Mouse (Mus musculus) kidney, adult 2 months (tissue): Measurements from ENCODE around the gene Vmn2r83. TPM values are rescaled to one million over a fixed set of nuclear protein-coding genes. Genes with fewer than 3 reads are reported as not detected.

Experiments used
- DNase-seq: peaks from one replicate; pipeline ENCODE4 v3.0.0; 2021
- H3K27ac ChIP-seq: fragments of 200-500 bp; 2 replicates; pipeline ENCODE4 v1.5.1; 2012; ENCODE audit warnings: low read depth, low read length, control low read depth, inconsistent platforms; ENCODE audit not compliant: insufficient read depth
- H3K27me3 ChIP-seq: fragments of 200-500 bp; replicated peaks from 2 replicates; pipeline ENCODE4 v1.6.1; 2012; ENCODE audit warnings: mild to moderate bottlenecking, moderate library complexity, low read length, inconsistent platforms; ENCODE audit not compliant: control insufficient read depth, insufficient read depth
- H3K36me3 ChIP-seq: fragments of 200-500 bp; 2 replicates; pipeline ENCODE4 v1.6.1; 2012; ENCODE audit warnings: mild to moderate bottlenecking, moderate library complexity, low read length, inconsistent platforms; ENCODE audit not compliant: control insufficient read depth, insufficient read depth
- H3K4me1 ChIP-seq: fragments of 200-500 bp; 2 replicates; pipeline ENCODE4 v1.6.1; 2011; ENCODE audit warnings: low read length; ENCODE audit not compliant: control insufficient read depth, insufficient read depth
- H3K4me3 ChIP-seq: fragments of 200-500 bp; 2 replicates; pipeline ENCODE4 v1.5.1; 2011; ENCODE audit warnings: mild to moderate bottlenecking, low read depth, low read length, control low read depth; ENCODE audit not compliant: insufficient read depth
- CTCF ChIP-seq: fragments of 200-500 bp; conservative IDR thresholded peaks from 2 replicates; pipeline ENCODE4 v1.5.1; 2011; ENCODE audit warnings: low read depth, mild to moderate bottlenecking, control low read depth, low read length, moderate library complexity, mixed read lengths; ENCODE audit not compliant: insufficient read depth, insufficient read length
- POLR2A ChIP-seq: fragments of 200-500 bp; IDR thresholded peaks from one replicate; pipeline ENCODE4 v1.6.1; 2011; ENCODE audit warnings: low read depth, low read length, control low read depth
- WGBS: fragments of 180-500 bp; shearing (Covaris S2); methylation state at CpG from one replicate; pipeline ENCODE4 v1.1.7; 2018; 5-methylcytosine and 5-hydroxymethylcytosine counted together
- polyA plus RNA-seq: library from polyadenylated mRNA; depleted of rRNA; stranded (reverse); fragments of >200 nt; gene quantifications from 2 replicates; pipeline ENCODE4 v1.2.3, GENCODE M21; 2012

The Vmn2r83 gene
- polyA plus RNA-seq, 1 experiment: not detected

DNA sequence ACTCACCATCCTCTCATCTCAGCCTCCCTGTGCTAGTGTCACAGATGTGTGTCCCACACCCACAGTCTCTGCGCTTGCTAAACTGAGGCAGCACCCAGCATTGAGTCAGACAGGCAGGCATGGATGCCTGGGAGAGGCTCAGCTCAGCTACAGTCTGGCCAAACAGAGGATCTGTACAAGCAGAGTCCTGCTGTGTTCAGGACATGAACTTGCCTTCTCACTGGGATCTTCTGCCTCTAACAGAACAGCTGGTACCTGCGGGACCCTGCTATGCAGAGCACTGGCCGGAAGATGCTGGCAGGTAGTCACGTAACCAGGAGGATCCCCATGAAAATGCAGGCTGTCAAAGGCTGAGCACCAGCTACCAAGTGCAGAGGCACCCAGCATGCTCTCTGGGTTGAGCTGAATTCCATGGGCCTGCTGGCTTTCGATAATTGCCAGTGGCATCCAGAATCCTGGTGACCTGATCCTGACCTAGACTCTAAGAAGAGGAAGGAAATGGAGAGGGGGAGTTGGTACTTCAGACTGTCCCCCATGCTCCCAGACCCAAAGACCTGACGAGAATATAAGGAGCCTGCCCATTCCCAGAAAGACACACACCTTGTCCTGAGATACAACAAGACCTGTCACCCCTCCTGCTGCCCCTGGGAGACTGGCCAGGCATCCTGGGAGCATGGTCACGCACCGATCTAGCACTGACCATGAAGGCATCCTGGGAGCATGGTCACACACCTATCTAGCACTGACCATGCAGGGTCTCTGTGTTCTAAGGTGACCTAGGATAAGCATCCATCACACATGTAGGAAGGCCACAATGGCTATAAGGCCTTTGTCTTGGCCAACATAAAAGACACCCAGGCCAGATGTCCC is 57.2 kb downstream of the Vmn2r83 start:
- DNase-seq: no peak
- Histone ChIP-seq H3K27me3 (no peaks in the 10 kb centered on the region), H3K4me3 (no peak overlapping the region), H3K36me3 (no peaks in the 10 kb centered on the region; the same call in 1 of the 2 replicates), H3K27ac (no peak overlapping the region), H3K4me1 (no peaks in the 10 kb centered on the region)
- WGBS: 93% methylated on average over 8 of the region's 8 CpGs
- no peak for TF ChIP-seq CTCF
- TF ChIP-seq POLR2A: no peak

DNA sequence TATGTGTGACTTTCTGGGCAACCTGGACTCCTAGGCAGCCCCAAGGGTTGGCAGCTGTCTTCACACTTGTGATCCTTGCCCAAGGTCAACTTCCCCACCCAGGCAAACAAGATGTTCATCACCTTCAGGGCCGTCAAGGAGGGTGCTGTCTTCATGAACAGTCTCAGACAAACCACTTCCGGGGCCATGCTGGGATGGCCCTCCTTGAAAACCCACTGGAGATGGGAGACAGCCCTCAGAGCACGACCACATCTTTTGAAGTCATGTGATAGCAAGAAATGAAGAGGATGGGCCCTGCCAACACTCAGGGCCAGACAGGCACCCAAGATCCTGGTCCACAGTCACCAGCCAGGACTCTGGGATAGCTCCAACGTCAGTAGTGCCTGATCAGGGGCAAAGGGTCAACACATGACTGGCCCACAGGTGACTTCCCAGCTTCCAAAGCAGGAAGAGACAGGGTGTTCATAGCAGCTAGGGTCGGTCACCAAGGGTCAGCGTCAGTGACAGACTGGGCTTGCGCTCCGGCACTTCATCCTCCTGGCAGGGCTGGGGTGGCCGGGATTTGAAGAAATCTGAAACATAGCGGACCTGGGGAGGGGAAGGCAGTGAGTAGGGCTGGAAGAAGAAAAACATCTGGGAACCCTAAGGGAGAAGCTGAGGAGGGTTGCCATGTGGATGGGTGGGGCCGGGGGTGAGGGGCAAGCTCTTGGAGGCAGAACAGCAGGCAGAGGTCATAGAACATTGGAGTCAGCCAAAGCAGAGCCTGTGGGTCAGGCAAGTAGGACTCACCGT is 58.3 kb downstream of the Vmn2r83 start:
- TF ChIP-seq CTCF (no peak), POLR2A (no peak)
- no peak overlapping the region for H3K27ac ChIP-seq
- no peaks in the 10 kb centered on the region for H3K27me3 ChIP-seq
- no peaks in the 10 kb centered on the region; the same call in 1 of the 2 replicates for H3K36me3 ChIP-seq
- 0 out of 2 replicates have a peak, but pooled peaks cover 3% of the 10 kb centered on the region for H3K4me1 ChIP-seq
- WGBS: 85% methylated on average over 12 of the region's 12 CpGs
- no peak overlapping the region for H3K4me3 ChIP-seq
- DNase-seq: no peak

DNA sequence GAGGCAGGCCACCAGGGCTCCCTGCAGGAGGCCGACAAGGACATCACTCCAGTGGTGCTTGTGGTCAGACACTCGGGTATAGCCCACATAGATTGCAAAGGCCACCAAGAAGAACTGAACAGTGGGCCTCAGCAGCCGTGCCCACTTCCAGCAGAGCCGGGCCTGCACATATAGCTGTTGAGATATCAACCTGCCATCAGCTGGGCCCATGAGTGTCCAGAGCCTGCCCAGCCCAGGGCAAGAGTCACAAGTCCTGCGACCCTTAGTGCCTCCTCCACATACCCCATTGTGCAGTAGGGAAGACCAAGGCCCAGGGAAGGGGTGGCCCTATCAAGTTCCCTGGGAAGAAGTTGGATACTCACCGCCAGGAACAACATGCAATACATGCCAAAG is 58.9 kb downstream of the Vmn2r83 start:
- 0 out of 2 replicates have a peak, but pooled peaks cover 3% of the 10 kb centered on the region for H3K4me1 ChIP-seq
- WGBS: 82% methylated on average over 6 of the region's 6 CpGs

DNA sequence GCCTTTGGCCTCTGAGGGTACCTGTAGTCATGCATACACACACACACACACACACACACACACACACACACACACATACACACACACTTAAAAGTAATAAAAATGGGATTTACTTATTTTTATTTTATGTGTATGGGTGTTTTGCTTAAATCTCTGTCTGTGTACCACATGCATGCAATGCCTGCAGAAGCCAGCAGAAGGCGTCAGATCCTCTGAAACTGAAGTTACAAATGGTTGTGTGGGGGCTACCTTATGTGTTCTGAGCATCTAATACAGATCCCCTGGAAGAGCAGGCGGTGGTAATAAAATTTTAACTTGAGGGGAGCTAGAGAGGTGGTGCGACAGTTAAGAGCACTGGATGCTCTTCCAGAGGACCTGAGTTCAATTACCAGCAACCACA is 59.5 kb downstream of the Vmn2r83 start:
- TF ChIP-seq POLR2A: no peak
- 0 out of 2 replicates have a peak, but pooled peaks have one; percentile 18 for TF ChIP-seq CTCF
- H3K27me3 ChIP-seq: no peaks in the 10 kb centered on the region
- H3K4me1 ChIP-seq: 0 out of 2 replicates have a peak, but pooled peaks cover 3% of the 10 kb centered on the region
- no peaks in the 10 kb centered on the region; the same call in 1 of the 2 replicates for H3K36me3 ChIP-seq
- WGBS: 90% methylated on average over 3 of the region's 3 CpGs
- H3K4me3 ChIP-seq: no peak overlapping the region
- DNase-seq: no peak
- no peak overlapping the region for H3K27ac ChIP-seq

More for the DNA sequence above, 58.9 kb downstream of the Vmn2r83 start:
- Histone ChIP-seq H3K4me3 (no peak overlapping the region), H3K36me3 (no peaks in the 10 kb centered on the region; the same call in 1 of the 2 replicates), H3K27me3 (no peaks in the 10 kb centered on the region), H3K27ac (no peak overlapping the region)
- TF ChIP-seq POLR2A (no peak), CTCF (no peak)
- no peak for DNase-seq

DNA sequence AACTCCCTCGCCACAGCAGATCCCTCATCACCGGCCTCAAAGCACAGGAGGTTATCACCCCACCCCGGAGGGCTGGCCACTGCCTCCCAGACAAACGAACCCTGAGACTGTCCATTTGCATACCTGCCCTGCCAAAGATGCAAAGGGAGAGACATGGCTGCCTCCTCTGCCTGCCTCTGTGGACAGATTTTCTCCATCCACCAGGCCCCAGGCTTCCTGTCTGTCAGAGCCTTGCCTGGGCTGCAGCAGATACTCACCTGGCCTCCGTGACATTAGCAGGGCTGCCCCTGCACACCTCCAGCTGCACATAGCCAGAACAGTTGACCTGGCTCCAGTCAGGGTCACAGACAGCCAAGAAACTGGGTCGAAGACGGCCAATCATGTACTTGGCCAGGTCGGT is 61.7 kb downstream of the Vmn2r83 start:
- TF ChIP-seq CTCF (no peak), POLR2A (no peak)
- Histone ChIP-seq H3K27ac (no peak overlapping the region), H3K4me1 (0 out of 2 replicates have a peak, but pooled peaks cover 3% of the 10 kb centered on the region), H3K4me3 (no peak overlapping the region), H3K27me3 (no peaks in the 10 kb centered on the region), H3K36me3 (no peaks in the 10 kb centered on the region)
- DNase-seq: no peak
- 70% methylated on average over 8 of the region's 8 CpGs for WGBS

DNA sequence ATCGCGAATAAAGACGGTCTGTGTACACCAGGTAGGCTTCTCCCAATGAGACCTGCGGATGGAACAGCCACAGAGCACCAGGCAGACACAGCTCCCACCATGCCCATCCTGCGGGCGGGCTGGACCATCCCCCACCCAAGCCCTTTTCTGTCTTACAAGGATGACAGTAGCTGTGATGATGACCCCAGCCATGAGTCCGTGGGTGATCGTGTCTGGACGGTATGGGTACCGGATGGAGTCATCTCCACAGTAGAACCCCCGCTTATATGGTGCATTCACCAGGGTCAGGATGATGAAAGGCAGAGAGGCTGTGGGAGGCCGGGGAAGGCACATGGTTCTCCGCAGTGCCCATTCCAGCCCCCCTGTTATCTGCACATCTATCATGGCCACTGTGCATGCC is 62.2 kb downstream of the Vmn2r83 start:
- H3K4me3 ChIP-seq: no peak overlapping the region
- H3K4me1 ChIP-seq: 0 out of 2 replicates have a peak, but pooled peaks cover 3% of the 10 kb centered on the region
- H3K36me3 ChIP-seq: no peaks in the 10 kb centered on the region
- H3K27me3 ChIP-seq: no peaks in the 10 kb centered on the region
- whole genome bisulfite sequencing: 98% methylated on average over 13 of the region's 13 CpGs
- no peak for TF ChIP-seq POLR2A
- TF ChIP-seq CTCF: no peak
- no peak overlapping the region for H3K27ac ChIP-seq
- no peak for DNase-seq

DNA sequence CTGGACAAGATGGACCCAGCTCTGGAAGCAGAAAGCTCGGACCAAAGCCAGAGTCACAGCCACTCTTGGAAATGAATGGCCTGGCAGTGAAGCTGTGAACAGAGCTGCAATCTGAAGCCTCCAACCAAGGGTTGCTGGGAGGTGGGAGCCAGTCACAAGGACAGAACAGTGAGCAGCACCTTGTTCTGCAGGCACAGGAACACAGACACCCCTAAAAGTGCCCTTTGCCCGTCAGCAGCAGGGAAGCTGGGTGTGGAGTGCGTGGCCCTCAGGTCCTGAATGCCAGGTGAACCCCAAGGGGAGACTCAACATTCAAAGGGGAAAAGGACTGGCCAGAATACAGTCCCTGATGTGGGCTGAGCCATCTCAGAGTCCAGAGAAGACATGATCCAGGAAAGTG is 63.1 kb downstream of the Vmn2r83 start:
- H3K4me1 ChIP-seq: 0 out of 2 replicates have a peak, but pooled peaks cover 3% of the 10 kb centered on the region
- H3K27me3 ChIP-seq: no peaks in the 10 kb centered on the region
- no peaks in the 10 kb centered on the region for H3K36me3 ChIP-seq
- H3K27ac ChIP-seq: no peak overlapping the region
- no peak for TF ChIP-seq POLR2A
- no peak for TF ChIP-seq CTCF
- WGBS: 72% methylated on average over 3 of the region's 3 CpGs
- no peak for DNase-seq
- H3K4me3 ChIP-seq: no peak overlapping the region
